Mouse (Mus musculus) midbrain, embryonic 15.5 days (tissue): ENCODE measurements around the gene Ip6k1. TPM values are rescaled to one million over a fixed set of nuclear protein-coding genes. Genes with fewer than 3 reads are reported as not detected.
A peak's percentile ranks its signal among the peaks of the same experiment; 100 is the strongest.

ENCODE experiments used
- ATAC-seq: fragments of 200-750 bp; cut with Nextera tagmentation; replicated peaks from 2 replicates; pipeline ENCODE4 v1.8.0; 2017; ENCODE audit warnings: moderate TSS enrichment
- H3K27ac ChIP-seq: fragments of 300-500 bp; sonication (generic); 2 replicates; pipeline ENCODE4 v1.5.1; 2015; ENCODE audit warnings: mild to moderate bottlenecking, inconsistent platforms
- H3K27me3 ChIP-seq: fragments of 300-500 bp; sonication (generic); replicated peaks from 2 replicates; pipeline ENCODE4 v1.6.1; 2015; ENCODE audit warnings: inconsistent platforms
- H3K36me3 ChIP-seq: fragments of 300-500 bp; sonication (generic); replicated peaks from 2 replicates; pipeline ENCODE4 v1.6.1; 2015; ENCODE audit warnings: inconsistent platforms
- H3K4me1 ChIP-seq: fragments of 300-500 bp; sonication (generic); 2 replicates; pipeline ENCODE4 v1.6.1; 2015; ENCODE audit warnings: inconsistent platforms
- H3K4me2 ChIP-seq: fragments of 300-500 bp; sonication (generic); 2 replicates; pipeline ENCODE4 v1.6.1; 2015; ENCODE audit warnings: inconsistent platforms, mild to moderate bottlenecking, moderate library complexity
- H3K4me3 ChIP-seq: fragments of 300-500 bp; sonication (generic); 2 replicates; pipeline ENCODE4 v1.5.1; 2015; ENCODE audit warnings: mild to moderate bottlenecking, inconsistent platforms
- H3K9ac ChIP-seq: fragments of 300-500 bp; sonication (generic); 2 replicates; pipeline ENCODE4 v1.6.1; 2015; ENCODE audit warnings: mild to moderate bottlenecking, inconsistent platforms
- H3K9me3 ChIP-seq: fragments of 300-500 bp; sonication (generic); 2 replicates; pipeline ENCODE4 v1.6.1; 2016; ENCODE audit warnings: inconsistent platforms
- WGBS: fragments of 180-500 bp; shearing (Covaris S2); methylation state at CpG from one replicate; pipeline ENCODE4 v1.1.7; 2015; ENCODE audit warnings: mixed read lengths; 5-methylcytosine and 5-hydroxymethylcytosine counted together
- polyA plus RNA-seq: library from polyadenylated mRNA; unstranded; fragments of >200 nt; fragmentation: Nextera tagmentation; extraction: Ambion mirVana; gene quantifications from 2 replicates; pipeline ENCODE4 v1.2.1, GENCODE M21; 2015

The Ip6k1 gene
- polyA plus RNA-seq, 1 experiment from 2014 or later: 124 TPM

- H3K27ac ChIP-seq: no peak overlapping the region
- 81% methylated on average over 28 of the region's 28 CpGs for WGBS
- no peak overlapping the region for H3K4me2 ChIP-seq
- H3K9me3 ChIP-seq: no peaks in the 10 kb centered on the region
- H3K27me3 ChIP-seq: no peaks in the 10 kb centered on the region
- H3K9ac ChIP-seq: no peak overlapping the region
- peaks cover 11% of the 10 kb centered on the region; the same call in 1 of the 2 replicates for H3K4me1 ChIP-seq
- no peak for ATAC-seq
- no peak overlapping the region for H3K4me3 ChIP-seq
- peaks cover 28% of the 10 kb centered on the region; the same call in 1 of the 2 replicates for H3K36me3 ChIP-seq
These were observed 54.3 kb downstream of the Ip6k1 start for GRCm38 (mm10) chr9:108056361-108057261.

- no peak overlapping the region for H3K4me2 ChIP-seq
- no peak for ATAC-seq
- peaks cover 28% of the 10 kb centered on the region; the same call in 1 of the 2 replicates for H3K36me3 ChIP-seq
- H3K4me1 ChIP-seq: peaks cover 11% of the 10 kb centered on the region; the same call in 1 of the 2 replicates
- no peak overlapping the region for H3K9ac ChIP-seq
- no peak overlapping the region for H3K4me3 ChIP-seq
- H3K27ac ChIP-seq: no peak overlapping the region
- H3K27me3 ChIP-seq: no peaks in the 10 kb centered on the region
- 92% methylated on average over 5 of the region's 5 CpGs for WGBS
- H3K9me3 ChIP-seq: no peaks in the 10 kb centered on the region
These were observed 54.9 kb downstream of the Ip6k1 start for GRCm38 (mm10) chr9:108057262-108057562.

GRCm38 (mm10) chr9:108058291-108058690 lies 56.0 kb downstream of the Ip6k1 start:
- H3K4me2 ChIP-seq: no peak overlapping the region
- no peak overlapping the region for H3K27ac ChIP-seq
- no peaks in the 10 kb centered on the region for H3K27me3 ChIP-seq
- no peak for ATAC-seq
- no peak overlapping the region for H3K9ac ChIP-seq
- 93% methylated on average over 9 of the region's 9 CpGs for WGBS
- H3K9me3 ChIP-seq: no peaks in the 10 kb centered on the region
- H3K36me3 ChIP-seq: peaks cover 32% of the 10 kb centered on the region; the same call in 1 of the 2 replicates
- H3K4me1 ChIP-seq: peaks cover under 1% of the 10 kb centered on the region; the same call in 1 of the 2 replicates
- no peak overlapping the region for H3K4me3 ChIP-seq

GRCm38 (mm10) chr9:108062142-108062541 lies 59.8 kb downstream of the Ip6k1 start:
- Histone ChIP-seq H3K9ac (no peak overlapping the region; the same call in 1 of the 2 replicates), H3K4me1 (no peaks in the 10 kb centered on the region), H3K4me2 (no peak overlapping the region), H3K36me3 (peaks cover 23% of the 10 kb centered on the region; the same call in 1 of the 2 replicates), H3K27ac (no peak overlapping the region), H3K9me3 (no peaks in the 10 kb centered on the region), H3K27me3 (no peaks in the 10 kb centered on the region), H3K4me3 (no peak overlapping the region)
- 78% methylated on average over 3 of the region's 3 CpGs for WGBS
- ATAC-seq: no peak

GRCm38 (mm10) chr9:108063361-108063760 lies 61.1 kb downstream of the Ip6k1 start:
- Histone ChIP-seq H3K4me3 (no peak overlapping the region), H3K9ac (no peak overlapping the region), H3K27me3 (no peaks in the 10 kb centered on the region), H3K27ac (no peak overlapping the region), H3K36me3 (peaks cover 18% of the 10 kb centered on the region; the same call in 1 of the 2 replicates), H3K4me1 (no peaks in the 10 kb centered on the region), H3K4me2 (no peak overlapping the region), H3K9me3 (no peaks in the 10 kb centered on the region)
- 90% methylated on average over 12 of the region's 12 CpGs for WGBS
- no peak for ATAC-seq

GRCm38 (mm10) chr9:108065491-108066011 lies 63.2 kb downstream of the Ip6k1 start:
- Histone ChIP-seq H3K27ac (no peak overlapping the region), H3K36me3 (peaks cover 10% of the 10 kb centered on the region; the same call in 1 of the 2 replicates), H3K4me1 (no peaks in the 10 kb centered on the region), H3K9me3 (no peaks in the 10 kb centered on the region), H3K9ac (no peak overlapping the region), H3K4me2 (no peak overlapping the region), H3K4me3 (no peak overlapping the region), H3K27me3 (no peaks in the 10 kb centered on the region)
- no peak for ATAC-seq
- 43% methylated on average over 5 of the region's 5 CpGs for WGBS

GRCm38 (mm10) chr9:108067199-108067598 lies 64.9 kb downstream of the Ip6k1 start:
- no peaks in the 10 kb centered on the region for H3K4me1 ChIP-seq
- H3K4me2 ChIP-seq: no peak overlapping the region
- H3K27ac ChIP-seq: no peak overlapping the region
- no peak overlapping the region for H3K9ac ChIP-seq
- H3K4me3 ChIP-seq: no peak overlapping the region
- no peak for ATAC-seq
- H3K36me3 ChIP-seq: peaks cover 13% of the 10 kb centered on the region; the same call in 1 of the 2 replicates
- H3K27me3 ChIP-seq: no peaks in the 10 kb centered on the region
- H3K9me3 ChIP-seq: no peaks in the 10 kb centered on the region
- 78% methylated on average over 7 of the region's 7 CpGs for WGBS

GRCm38 (mm10) chr9:108067900-108068299 lies 65.6 kb downstream of the Ip6k1 start:
- no peaks in the 10 kb centered on the region for H3K27me3 ChIP-seq
- H3K27ac ChIP-seq: no peak overlapping the region
- ATAC-seq: 0 out of 2 replicates have a peak, but pooled peaks have one; percentile 58
- no peak overlapping the region for H3K4me3 ChIP-seq
- H3K9me3 ChIP-seq: no peaks in the 10 kb centered on the region
- no peak overlapping the region for H3K4me2 ChIP-seq
- H3K4me1 ChIP-seq: no peaks in the 10 kb centered on the region
- peaks cover 13% of the 10 kb centered on the region; the same call in 1 of the 2 replicates for H3K36me3 ChIP-seq
- no peak overlapping the region for H3K9ac ChIP-seq
- 21% methylated on average over 8 of the region's 8 CpGs for WGBS

- H3K4me1 ChIP-seq: 0 out of 2 replicates have a peak, but pooled peaks cover 4% of the 10 kb centered on the region
- H3K27ac ChIP-seq: no peak overlapping the region
- H3K9ac ChIP-seq: no peak overlapping the region
- H3K27me3 ChIP-seq: no peaks in the 10 kb centered on the region
- H3K36me3 ChIP-seq: peaks cover 3% of the 10 kb centered on the region; the same call in 1 of the 2 replicates
- no peak overlapping the region for H3K4me2 ChIP-seq
- WGBS: 86% methylated on average over 9 of the region's 9 CpGs
- H3K9me3 ChIP-seq: no peaks in the 10 kb centered on the region
- no peak overlapping the region for H3K4me3 ChIP-seq
- ATAC-seq: no peak
These were observed 66.7 kb downstream of the Ip6k1 start for GRCm38 (mm10) chr9:108069007-108069406.

GRCm38 (mm10) chr9:108069529-108069928 lies 67.2 kb downstream of the Ip6k1 start:
- no peaks in the 10 kb centered on the region for H3K27me3 ChIP-seq
- H3K4me3 ChIP-seq: no peak overlapping the region
- H3K9me3 ChIP-seq: no peaks in the 10 kb centered on the region
- H3K27ac ChIP-seq: no peak overlapping the region
- no peak overlapping the region for H3K4me2 ChIP-seq
- WGBS: 92% methylated on average over 7 of the region's 7 CpGs
- 0 out of 2 replicates have a peak, but pooled peaks cover 4% of the 10 kb centered on the region for H3K4me1 ChIP-seq
- ATAC-seq: no peak
- H3K9ac ChIP-seq: no peak overlapping the region
- H3K36me3 ChIP-seq: peaks cover 3% of the 10 kb centered on the region; the same call in 1 of the 2 replicates

GRCm38 (mm10) chr9:108071801-108072200 lies 69.5 kb downstream of the Ip6k1 start:
- Histone ChIP-seq H3K27me3 (no peaks in the 10 kb centered on the region), H3K4me1 (0 out of 2 replicates have a peak, but pooled peaks cover 4% of the 10 kb centered on the region), H3K9me3 (no peaks in the 10 kb centered on the region), H3K4me3 (no peak overlapping the region), H3K27ac (no peak overlapping the region), H3K9ac (no peak overlapping the region), H3K36me3 (peaks cover 3% of the 10 kb centered on the region; the same call in 1 of the 2 replicates), H3K4me2 (no peak overlapping the region)
- no peak for ATAC-seq
- WGBS: 82% methylated on average over 4 of the region's 4 CpGs

GRCm38 (mm10) chr9:108072481-108072924 lies 70.2 kb downstream of the Ip6k1 start:
- H3K9ac ChIP-seq: no peak overlapping the region
- 56% methylated on average over 9 of the region's 9 CpGs for WGBS

More at GRCm38 (mm10) chr9:108072481-108072924, 70.2 kb downstream of the Ip6k1 start:
- Histone ChIP-seq H3K4me1 (0 out of 2 replicates have a peak, but pooled peaks cover 4% of the 10 kb centered on the region), H3K9me3 (no peaks in the 10 kb centered on the region), H3K4me2 (no peak overlapping the region), H3K27me3 (no peaks in the 10 kb centered on the region), H3K4me3 (no peak overlapping the region), H3K36me3 (peaks cover 3% of the 10 kb centered on the region; the same call in 1 of the 2 replicates), H3K27ac (no peak overlapping the region)
- no peak for ATAC-seq
